Mouse (Mus musculus): ENCODE results near the gene Clic3. TPM values are rescaled to one million over a fixed set of nuclear protein-coding genes. Genes with fewer than 3 reads are reported as not detected.

Clic3 gene
- polyA plus RNA-seq, 1 experiment from 2014 or later = 0.77 TPM

- no peak overlapping the region for H3K4me3 ChIP-seq (ENCODE audit: low read depth, low read length)
- peaks cover 6% of the 10 kb centered on the region; the same call in 1 of the 2 replicates for H3K4me1 ChIP-seq (replicated peaks; ENCODE audit: control insufficient read depth, insufficient read depth, low read length)
- H3K9ac ChIP-seq (ENCODE audit: low read length) = no peak overlapping the region
- H3K9me3 ChIP-seq (ENCODE audit: control insufficient read depth, low read length) = no peaks in the 10 kb centered on the region
- 80% methylated on average over 5 of the region's 5 CpGs for whole genome bisulfite sequencing
- H3K36me3 ChIP-seq (ENCODE audit: control insufficient read depth, insufficient read depth, low read length) = no peaks in the 10 kb centered on the region; the same call in 1 of the 2 replicates
- no peak overlapping the region for H3K4me2 ChIP-seq (ENCODE audit: low read depth, low read length, severe bottlenecking)
- no peak for DNase-seq (ENCODE audit: low spot score)
- no peaks in the 10 kb centered on the region for H3K27me3 ChIP-seq (ENCODE audit: control insufficient read depth, insufficient read depth, low read length)
- no peak overlapping the region for H3K27ac ChIP-seq (ENCODE audit: low read depth, low read length)
- ATAC-seq (replicated peaks; ENCODE audit: low FRiP score) = no peak
Observed at GRCm38 (mm10) chr2:25458911-25459310, 2.3 kb downstream of the Clic3 start.

- WGBS = 44% methylated on average over 5 of the region's 5 CpGs
Observed at GRCm38 (mm10) chr2:25460135-25460534, 3.5 kb downstream of the Clic3 start.

GRCm38 (mm10) chr2:25460551-25461309 is 4.1 kb downstream of the Clic3 start, which contains the start of gene Paxx:
Gene Paxx (minus strand): TSS chr2:25461094.
- ATAC-seq (replicated peaks; ENCODE audit: low FRiP score) (peak; percentile 86), DNase-seq (ENCODE audit: low spot score) (peak; percentile 93)
- Histone ChIP-seq H3K9me3 (ENCODE audit: control insufficient read depth, low read length) (no peaks in the 10 kb centered on the region), H3K4me3 (ENCODE audit: low read depth, low read length) (peak within 1 kb of the TSS; percentile 72), H3K9ac (ENCODE audit: low read length) (peak within 1 kb of the TSS; percentile 77), H3K4me1 (replicated peaks; ENCODE audit: control insufficient read depth, insufficient read depth, low read length) (peaks cover 6% of the 10 kb centered on the region; the same call in 1 of the 2 replicates), H3K4me2 (ENCODE audit: low read depth, low read length, severe bottlenecking) (peak within 1 kb of the TSS; percentile 89), H3K27me3 (ENCODE audit: control insufficient read depth, insufficient read depth, low read length) (no peaks in the 10 kb centered on the region), H3K27ac (ENCODE audit: low read depth, low read length) (peak within 1 kb of the TSS; percentile 78), H3K36me3 (ENCODE audit: control insufficient read depth, insufficient read depth, low read length) (no peaks in the 10 kb centered on the region; the same call in 1 of the 2 replicates)
- under 1% methylated on average over 48 of the region's 48 CpGs for WGBS

More at GRCm38 (mm10) chr2:25460135-25460534, 3.5 kb downstream of the Clic3 start:
- Histone ChIP-seq H3K4me1 (replicated peaks; ENCODE audit: control insufficient read depth, insufficient read depth, low read length) (peaks cover 6% of the 10 kb centered on the region; the same call in 1 of the 2 replicates), H3K27ac (ENCODE audit: low read depth, low read length) (peak overlapping the region; percentile 78), H3K36me3 (ENCODE audit: control insufficient read depth, insufficient read depth, low read length) (no peaks in the 10 kb centered on the region; the same call in 1 of the 2 replicates), H3K27me3 (ENCODE audit: control insufficient read depth, insufficient read depth, low read length) (no peaks in the 10 kb centered on the region), H3K4me2 (ENCODE audit: low read depth, low read length, severe bottlenecking) (peak overlapping the region; percentile 89), H3K4me3 (ENCODE audit: low read depth, low read length) (peak overlapping the region; percentile 72), H3K9ac (ENCODE audit: low read length) (peak overlapping the region; percentile 77), H3K9me3 (ENCODE audit: control insufficient read depth, low read length) (no peaks in the 10 kb centered on the region)
- ATAC-seq (replicated peaks; ENCODE audit: low FRiP score) (peak; percentile 19; the same call in 1 of the 2 replicates), DNase-seq (ENCODE audit: low spot score) (no peak)

- Histone ChIP-seq H3K4me2 (ENCODE audit: low read depth, low read length, severe bottlenecking) (peak overlapping the region; percentile 89), H3K36me3 (ENCODE audit: control insufficient read depth, insufficient read depth, low read length) (no peaks in the 10 kb centered on the region; the same call in 1 of the 2 replicates), H3K4me3 (ENCODE audit: low read depth, low read length) (peak overlapping the region; percentile 72), H3K27me3 (ENCODE audit: control insufficient read depth, insufficient read depth, low read length) (no peaks in the 10 kb centered on the region), H3K9ac (ENCODE audit: low read length) (peak overlapping the region; percentile 45; the same call in 1 of the 2 replicates), H3K4me1 (replicated peaks; ENCODE audit: control insufficient read depth, insufficient read depth, low read length) (peaks cover 6% of the 10 kb centered on the region; the same call in 1 of the 2 replicates), H3K9me3 (ENCODE audit: control insufficient read depth, low read length) (no peaks in the 10 kb centered on the region), H3K27ac (ENCODE audit: low read depth, low read length) (no peak overlapping the region; the same call in 1 of the 2 replicates)
- ATAC-seq (replicated peaks; ENCODE audit: low FRiP score) = 0 out of 2 replicates have a peak, but pooled peaks have one; percentile 19
- DNase-seq (ENCODE audit: low spot score) = no peak
- WGBS = 30% methylated on average over 3 of the region's 3 CpGs
Observed at GRCm38 (mm10) chr2:25461407-25461806, 4.8 kb downstream of the Clic3 start.

GRCm38 (mm10) chr2:25463630-25464029 is 7.0 kb downstream of the Clic3 start:
- DNase-seq (ENCODE audit: low spot score) = no peak
- Histone ChIP-seq H3K4me2 (ENCODE audit: low read depth, low read length, severe bottlenecking) (no peak overlapping the region), H3K27ac (ENCODE audit: low read depth, low read length) (no peak overlapping the region), H3K4me3 (ENCODE audit: low read depth, low read length) (no peak overlapping the region), H3K9ac (ENCODE audit: low read length) (no peak overlapping the region), H3K36me3 (ENCODE audit: control insufficient read depth, insufficient read depth, low read length) (no peaks in the 10 kb centered on the region; the same call in 1 of the 2 replicates), H3K4me1 (replicated peaks; ENCODE audit: control insufficient read depth, insufficient read depth, low read length) (peaks cover 6% of the 10 kb centered on the region; the same call in 1 of the 2 replicates), H3K27me3 (ENCODE audit: control insufficient read depth, insufficient read depth, low read length) (no peaks in the 10 kb centered on the region), H3K9me3 (ENCODE audit: control insufficient read depth, low read length) (no peaks in the 10 kb centered on the region)
- WGBS = 92% methylated on average over 3 of the region's 3 CpGs
- no peak for ATAC-seq (replicated peaks; ENCODE audit: low FRiP score)

- Histone ChIP-seq H3K27ac (ENCODE audit: low read depth, low read length) (no peak overlapping the region), H3K4me1 (replicated peaks; ENCODE audit: control insufficient read depth, insufficient read depth, low read length) (peaks cover 2% of the 10 kb centered on the region; the same call in 1 of the 2 replicates), H3K27me3 (ENCODE audit: control insufficient read depth, insufficient read depth, low read length) (no peaks in the 10 kb centered on the region), H3K4me2 (ENCODE audit: low read depth, low read length, severe bottlenecking) (no peak overlapping the region), H3K36me3 (ENCODE audit: control insufficient read depth, insufficient read depth, low read length) (no peaks in the 10 kb centered on the region), H3K4me3 (ENCODE audit: low read depth, low read length) (no peak overlapping the region), H3K9me3 (ENCODE audit: control insufficient read depth, low read length) (no peaks in the 10 kb centered on the region), H3K9ac (ENCODE audit: low read length) (no peak overlapping the region)
- 88% methylated on average over 2 of the region's 2 CpGs for WGBS
- ATAC-seq (replicated peaks; ENCODE audit: low FRiP score) = no peak
- no peak for DNase-seq (ENCODE audit: low spot score)
Observed at GRCm38 (mm10) chr2:25465256-25465655, 8.6 kb downstream of the Clic3 start.

- no peak for DNase-seq (ENCODE audit: low spot score)
- Histone ChIP-seq H3K27ac (ENCODE audit: low read depth, low read length) (no peak overlapping the region), H3K4me2 (ENCODE audit: low read depth, low read length, severe bottlenecking) (no peak overlapping the region), H3K36me3 (ENCODE audit: control insufficient read depth, insufficient read depth, low read length) (no peaks in the 10 kb centered on the region), H3K4me3 (ENCODE audit: low read depth, low read length) (no peak overlapping the region), H3K27me3 (ENCODE audit: control insufficient read depth, insufficient read depth, low read length) (no peaks in the 10 kb centered on the region), H3K9me3 (ENCODE audit: control insufficient read depth, low read length) (no peaks in the 10 kb centered on the region), H3K9ac (ENCODE audit: low read length) (no peak overlapping the region), H3K4me1 (replicated peaks; ENCODE audit: control insufficient read depth, insufficient read depth, low read length) (no peaks in the 10 kb centered on the region)
- 33% methylated on average over 10 of the region's 10 CpGs for WGBS
- 0 out of 2 replicates have a peak, but pooled peaks have one; percentile 47 for ATAC-seq (replicated peaks; ENCODE audit: low FRiP score)
Observed at GRCm38 (mm10) chr2:25465816-25466635, 9.4 kb downstream of the Clic3 start.

- Histone ChIP-seq H3K9me3 (ENCODE audit: control insufficient read depth, low read length) (no peaks in the 10 kb centered on the region), H3K27me3 (ENCODE audit: control insufficient read depth, insufficient read depth, low read length) (no peaks in the 10 kb centered on the region), H3K4me2 (ENCODE audit: low read depth, low read length, severe bottlenecking) (no peak overlapping the region), H3K4me1 (replicated peaks; ENCODE audit: control insufficient read depth, insufficient read depth, low read length) (no peaks in the 10 kb centered on the region), H3K27ac (ENCODE audit: low read depth, low read length) (no peak overlapping the region), H3K9ac (ENCODE audit: low read length) (no peak overlapping the region), H3K36me3 (ENCODE audit: control insufficient read depth, insufficient read depth, low read length) (no peaks in the 10 kb centered on the region), H3K4me3 (ENCODE audit: low read depth, low read length) (no peak overlapping the region)
- 74% methylated on average over 14 of the region's 14 CpGs for WGBS
- ATAC-seq (replicated peaks; ENCODE audit: low FRiP score) = no peak
- DNase-seq (ENCODE audit: low spot score) = no peak
Observed at GRCm38 (mm10) chr2:25467606-25468303, 11.1 kb downstream of the Clic3 start.

All from forebrain, embryonic 11.5 days (tissue).